In the genomic region with DNA sequence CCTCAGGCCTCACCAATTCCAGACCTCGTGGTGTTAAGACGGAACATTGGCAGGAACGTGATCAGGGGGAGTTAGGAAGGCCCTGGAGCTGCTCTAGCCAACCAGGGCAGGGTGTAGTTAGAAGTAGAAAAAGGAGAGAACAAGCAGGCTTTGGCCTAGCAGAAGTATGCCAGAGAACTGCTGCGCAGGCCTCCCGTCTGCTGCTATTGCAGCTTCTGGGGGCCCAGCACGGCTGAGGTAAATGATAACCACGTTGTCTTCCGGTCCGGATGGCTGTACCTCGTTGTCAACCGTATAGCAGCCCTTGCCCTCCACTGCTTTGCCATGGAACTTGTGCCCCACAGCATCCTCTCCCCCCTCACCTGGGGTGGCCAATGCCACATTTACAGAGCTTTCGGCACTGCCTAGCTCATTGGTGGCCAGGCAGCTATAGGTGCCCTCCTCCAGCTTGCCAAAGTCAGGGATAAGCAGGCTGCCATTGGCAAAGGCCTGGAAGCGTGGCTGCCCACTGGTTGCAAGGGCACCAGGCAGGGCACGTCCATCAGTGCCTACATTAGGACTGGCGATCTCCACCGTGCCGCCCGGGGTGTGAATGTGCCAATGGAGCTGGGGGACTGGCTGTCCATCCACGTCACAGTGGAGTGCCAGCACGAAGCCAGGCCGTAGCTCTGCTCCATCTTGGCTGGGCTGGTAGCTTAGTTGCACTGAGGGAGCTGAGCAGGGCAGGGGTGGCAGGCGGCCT, we compare ENCODE assay signal across 14 mouse cellular contexts. TPM values are rescaled to one million over a fixed set of nuclear protein-coding genes. Genes with fewer than 3 reads are reported as not detected.
A peak's percentile ranks its signal among the peaks of the same experiment; 100 is the strongest.
DNase-seq lines count a peak whose midpoint lies in the region; ATAC-seq and TF ChIP-seq lines count a peak whose summit lies in the region.
"Had no signal": no experiment of that assay in that cellular context is flagged by ENCODE, and none has a peak within 500 bp of the region (broad histone marks: within the 10 kb centered on the region; RNA-seq: fewer than 3 reads in every experiment).

No protein-coding gene starts in this region.

- H3K27ac ChIP-seq in gastrocnemius, adult 2 months: peak overlapping the region; percentile 85
- H3K27ac ChIP-seq in layer of hippocampus, adult 2 months: peak overlapping the region; percentile 83; the same call in 1 of the 2 replicates
- H3K27ac ChIP-seq in embryonic facial prominence, embryonic 13.5 days: peak overlapping the region; percentile 97; the same call in 1 of the 2 replicates
- peak overlapping the region; percentile 98 for H3K27ac ChIP-seq in limb, embryonic 15.5 days
- H3K27ac ChIP-seq: midbrain, embryonic 12.5 days had no signal

- H3K36me3 ChIP-seq in embryonic facial prominence, embryonic 13.5 days: peaks cover 5% of the 10 kb centered on the region; the same call in 1 of the 2 replicates
- no peaks in the 10 kb centered on the region for H3K36me3 ChIP-seq in limb, embryonic 15.5 days
- H3K36me3 ChIP-seq: liver, embryonic 12.5 days; midbrain, embryonic 12.5 days had no signal

- 83% methylated on average over 22 of the region's 22 CpGs for WGBS in embryonic facial prominence, embryonic 13.5 days
- WGBS in limb, embryonic 15.5 days: 75% methylated on average over 22 of the region's 22 CpGs

- no peaks in the 10 kb centered on the region for H3K27me3 ChIP-seq in embryonic facial prominence, embryonic 13.5 days
- no peaks in the 10 kb centered on the region for H3K27me3 ChIP-seq in limb, embryonic 15.5 days
- H3K27me3 ChIP-seq: liver, embryonic 12.5 days had no signal

- DNase-seq in gastrocnemius, adult 2 months: no peak
- no peak for DNase-seq in gastrocnemius, adult 8-10 months (ENCODE audit: low spot score in 2 of 2)
- DNase-seq in layer of hippocampus, adult 2 months (ENCODE audit: low spot score in 2 of 2): no peak
- DNase-seq in layer of hippocampus, adult 8-10 months (ENCODE audit: low spot score in 2 of 2): no peak
- DNase-seq in left cerebral cortex, postnatal 25 days (ENCODE audit: low spot score in 2 of 2): no peak
- DNase-seq in right cerebral cortex, adult 2 months (ENCODE audit: low spot score in 2 of 2): no peak
- DNase-seq: adrenal gland, postnatal 14 days; cerebellum, adult 18-20 months had no signal

- no peaks in the 10 kb centered on the region for H3K9me3 ChIP-seq in embryonic facial prominence, embryonic 13.5 days
- H3K9me3 ChIP-seq in limb, embryonic 15.5 days: no peaks in the 10 kb centered on the region
- H3K9me3 ChIP-seq: liver, embryonic 12.5 days; midbrain, embryonic 12.5 days had no signal

- H3K9ac ChIP-seq in embryonic facial prominence, embryonic 13.5 days: peak overlapping the region; percentile 56
- H3K9ac ChIP-seq in limb, embryonic 15.5 days: peak overlapping the region; percentile 29; the same call in 1 of the 2 replicates
- H3K9ac ChIP-seq: liver, embryonic 12.5 days; midbrain, embryonic 12.5 days had no signal

- no peak for TF ChIP-seq CTCF in gastrocnemius, adult 2 months (IDR thresholded peaks at IDR 0.05)
- TF ChIP-seq CTCF in layer of hippocampus, adult 2 months (conservative IDR thresholded peaks at IDR 0.05): no peak

- intact Hi-C loops in gastrocnemius, adult 2 months (cut with DNase I): no loop called here
- intact Hi-C loops in left cerebral cortex, postnatal 25 days (cut with DNase I): no loop called here

- H3K4me1 ChIP-seq in embryonic facial prominence, embryonic 13.5 days: peaks cover 78% of the 10 kb centered on the region
- H3K4me1 ChIP-seq in limb, embryonic 15.5 days: peaks cover 79% of the 10 kb centered on the region

- H3K4me3 ChIP-seq in gastrocnemius, adult 2 months: peak overlapping the region; percentile 63
- H3K4me3 ChIP-seq in layer of hippocampus, adult 2 months: no peak overlapping the region
- H3K4me3 ChIP-seq in embryonic facial prominence, embryonic 13.5 days: peak overlapping the region; percentile 11
- H3K4me3 ChIP-seq in limb, embryonic 15.5 days: peak overlapping the region; percentile 38
- H3K4me3 ChIP-seq: liver, embryonic 12.5 days; midbrain, embryonic 12.5 days had no signal

- H3K4me2 ChIP-seq in embryonic facial prominence, embryonic 13.5 days: peak overlapping the region; percentile 64
- peak overlapping the region; percentile 74 for H3K4me2 ChIP-seq in limb, embryonic 15.5 days
- H3K4me2 ChIP-seq: liver, embryonic 12.5 days; midbrain, embryonic 12.5 days had no signal

- no peak for ATAC-seq in embryonic facial prominence, embryonic 13.5 days (ENCODE audit: insufficient number of reproducible peaks, insufficient read depth, low FRiP score, low TSS enrichment, low read depth)
- no peak for ATAC-seq in limb, embryonic 15.5 days (ENCODE audit: insufficient number of reproducible peaks, low FRiP score, low TSS enrichment, low read depth)
- ATAC-seq: liver, embryonic 12.5 days had no signal

RNA-seq across cellular contexts. Expression of gene Ccdc33, which starts 38.4 kb away (rescaled TPM):
- total RNA-seq in gastrocnemius, adult 2 months (2021): not detected
- not detected for total RNA-seq in gastrocnemius, adult 8-10 months (2022)
- total RNA-seq in layer of hippocampus, adult 2 months (2021): under 1 TPM; 0.29 to 0.49 TPM
- 1 to 10 TPM in 3 of 4 experiments, under 1 TPM in 1; 0.87 to 2.0 (median 1.3) TPM for total RNA-seq in layer of hippocampus, adult 8-10 months (2022)
- polyA plus RNA-seq in embryonic facial prominence, embryonic 13.5 days (2015; fragmentation: Nextera tagmentation; extraction: Ambion mirVana): 0.83 TPM in 1 of 2 replicates, not detected in the other
- not detected in 2 replicates for polyA plus RNA-seq in limb, embryonic 15.5 days (2015; fragmentation: Nextera tagmentation; extraction: Ambion mirVana)
- 1 to 10 TPM in 1 of 2 experiments, under 1 TPM in 1; 0.55 to 1.1 TPM for total RNA-seq in left cerebral cortex, postnatal 25 days (2021)
- total RNA-seq: adrenal gland, postnatal 14 days; gastrocnemius, postnatal 4 days had no signal
- polyA plus RNA-seq: C2C12; liver, embryonic 12.5 days had no signal

RNA-seq across cellular contexts. Expression of gene Islr, which starts 47.1 kb away (rescaled TPM):
- 10 to 100 TPM; 11.9 to 26.1 TPM for total RNA-seq in gastrocnemius, adult 2 months (2021)
- 10 to 100 TPM in 3 of 4 experiments, 1 to 10 TPM in 1; 9.8 to 15.7 (median 13.1) TPM for total RNA-seq in gastrocnemius, adult 8-10 months (2022)
- 10 to 100 TPM; 12.8 to 14.2 TPM for total RNA-seq in layer of hippocampus, adult 2 months (2021)
- 10 to 100 TPM; 12.8 to 17.1 (median 13.6) TPM for total RNA-seq in layer of hippocampus, adult 8-10 months (2022)
- polyA plus RNA-seq in embryonic facial prominence, embryonic 13.5 days (2015; fragmentation: Nextera tagmentation; extraction: Ambion mirVana): 75.6 and 79.6 TPM in 2 replicates
- polyA plus RNA-seq in limb, embryonic 15.5 days (2015; fragmentation: Nextera tagmentation; extraction: Ambion mirVana): 216 and 254 TPM in 2 replicates
- total RNA-seq in left cerebral cortex, postnatal 25 days (2021): 10 to 100 TPM; 14.9 to 15.2 TPM

RNA-seq across cellular contexts. Expression of gene Islr2, which starts 47.1 kb away (rescaled TPM):
- 1 to 10 TPM; 2.6 to 3.3 TPM for total RNA-seq in gastrocnemius, adult 2 months (2021)
- 1 to 10 TPM; 1.4 to 2.9 (median 1.8) TPM for total RNA-seq in gastrocnemius, adult 8-10 months (2022)
- 100 to 1,000 TPM; 134 to 136 TPM for total RNA-seq in layer of hippocampus, adult 2 months (2021)
- 100 to 1,000 TPM in 1 of 4 experiments, 10 to 100 TPM in 3; 92.3 to 112 (median 95.9) TPM for total RNA-seq in layer of hippocampus, adult 8-10 months (2022)
- 0.76 and 1.4 TPM in 2 replicates for polyA plus RNA-seq in embryonic facial prominence, embryonic 13.5 days (2015; fragmentation: Nextera tagmentation; extraction: Ambion mirVana)
- polyA plus RNA-seq in limb, embryonic 15.5 days (2015; fragmentation: Nextera tagmentation; extraction: Ambion mirVana): 0.55 and 1.5 TPM in 2 replicates
- 10 to 100 TPM; 72.2 to 76.7 TPM for total RNA-seq in left cerebral cortex, postnatal 25 days (2021)

Comparison
In these comparisons a context has a peak if more than half of its experiments do, and no peak if none do; other contexts are left out.
1. RNA of gene Islr2, which starts 47.1 kb away (total RNA-seq): 134 to 136 TPM in layer of hippocampus, adult 2 months, 92.3 to 112 TPM in layer of hippocampus, adult 8-10 months and 72.2 to 76.7 TPM in left cerebral cortex, postnatal 25 days; 2.6 to 3.3 TPM in gastrocnemius, adult 2 months and 1.4 to 2.9 TPM in gastrocnemius, adult 8-10 months; every median in the first group is over 10 times any median in the second.
2. Peak in every context shown above with its lines, with median percentiles within 50 percentile points of each other: H3K27ac ChIP-seq.